Mouse (Mus musculus) adipocyte (in vitro differentiated cells): ENCODE measurements at regions not wholly inside any gene's neighbourhood (a gene's known extent, or its start where the extent isn't known, plus 50 kb on each side); places are given as distances from the start of the nearest gene placed in this dataset.
A peak's percentile ranks its signal among the peaks of the same experiment; 100 is the strongest.

Experiments
- DNase-seq: peaks from one replicate; pipeline ENCODE4 v3.0.0-alpha.2; 2016; ENCODE audit warnings: low spot score

GRCm38 (mm10) chr3:147444005-147444763, 592.0 kb downstream of the Ttll7 start:
- DNase-seq = no peak

GRCm38 (mm10) chr3:147445066-147445844, 593.1 kb downstream of the Ttll7 start:
- DNase-seq = no peak

- peak; percentile 67 for DNase-seq
These were observed 593.7 kb downstream of the Ttll7 start for GRCm38 (mm10) chr3:147445884-147446283.

DNA sequence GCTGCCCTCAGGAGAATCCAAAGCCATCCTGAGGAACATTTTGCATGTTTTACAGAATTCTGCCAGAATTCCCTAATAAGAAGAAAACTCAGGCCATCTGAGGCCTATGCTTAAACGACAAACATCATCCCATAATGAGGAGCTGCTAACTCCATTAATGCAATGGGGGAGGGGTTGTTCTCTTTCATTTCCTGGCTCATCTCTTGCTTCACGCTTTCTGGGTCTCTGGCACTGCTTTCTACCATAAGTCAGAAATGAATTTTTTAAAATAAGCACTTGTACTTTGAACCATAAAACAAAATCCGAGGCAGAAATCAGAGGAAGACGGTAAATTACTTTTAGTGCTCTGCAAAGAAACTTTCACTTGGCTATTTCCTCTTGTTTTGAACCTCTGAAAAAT, 600.0 kb downstream of the Ttll7 start:
- no peak for DNase-seq

- no peak for DNase-seq
These were observed 603.2 kb downstream of the Ttll7 start for GRCm38 (mm10) chr3:147455383-147455782.

DNA sequence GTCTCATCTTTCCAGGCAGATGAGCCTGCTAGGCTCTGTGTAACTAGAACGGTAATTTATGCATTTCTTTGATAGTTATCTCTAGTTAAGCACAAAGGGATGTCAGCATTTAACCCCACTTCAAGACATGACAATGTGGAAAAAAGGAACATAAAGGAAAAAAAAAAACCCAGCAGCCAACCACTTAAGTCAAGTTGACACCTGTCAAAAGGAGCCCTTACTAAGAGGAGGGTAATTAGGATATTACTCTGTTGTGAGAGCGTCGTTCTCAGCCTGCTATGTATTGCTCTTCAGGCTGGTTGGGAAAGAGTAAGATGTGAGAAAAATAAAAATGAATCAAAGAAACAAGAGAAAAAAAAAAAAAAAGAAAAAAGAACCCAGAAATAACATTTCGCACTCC, 604.1 kb downstream of the Ttll7 start:
- DNase-seq = no peak

- DNase-seq = no peak
These were observed 605.9 kb downstream of the Ttll7 start for GRCm38 (mm10) chr3:147458115-147458514.

GRCm38 (mm10) chr3:147479890-147480289, 627.7 kb downstream of the Ttll7 start:
- DNase-seq = no peak
